Mouse (Mus musculus): Measurements from ENCODE around the gene Dnah9. TPM values are rescaled to one million over a fixed set of nuclear protein-coding genes. Genes with fewer than 3 reads are reported as not detected.

Gene Dnah9
- total and polyA plus RNA-seq, 3 experiments, result 0.01 TPM; not detected in 2

- TF ChIP-seq RAD21 (IDR thresholded peaks at IDR 0.05; ENCODE audit: low read depth, low read length), result no peak
- no peak for TF ChIP-seq CTCF (IDR thresholded peaks at IDR 0.05 in 2 of 3, conservative IDR thresholded peaks at IDR 0.05 in 1 of 3; ENCODE audit: control insufficient read depth in 1 of 3, insufficient read depth in 1 of 3, low read depth in 2 of 3, low read length in 3 of 3, poor library complexity in 1 of 3, severe bottlenecking in 1 of 3)
- no peak for TF ChIP-seq GABPA (IDR thresholded peaks at IDR 0.05; ENCODE audit: low read depth, low read length)
- no peak for TF ChIP-seq HCFC1 (IDR thresholded peaks at IDR 0.05; ENCODE audit: low read depth, low read length)
- no peak for TF ChIP-seq E2F4 (IDR thresholded peaks at IDR 0.05; ENCODE audit: borderline replicate concordance, low read depth, low read length)
- no peak for TF ChIP-seq USF2 (IDR thresholded peaks at IDR 0.05; ENCODE audit: borderline replicate concordance in 1 of 2, insufficient read depth in 1 of 2, low read depth in 1 of 2, low read length in 2 of 2)
- no peak for TF ChIP-seq MYB (IDR thresholded peaks at IDR 0.05; ENCODE audit: low read depth, low read length)
- no peak for TF ChIP-seq TAL1 (IDR thresholded peaks at IDR 0.05; ENCODE audit: low read length)
- TF ChIP-seq ZC3H11A (IDR thresholded peaks at IDR 0.05; ENCODE audit: low read depth, low read length), result no peak
Observed at GRCm38 (mm10) chr11:65881465-65881864, 286.9 kb downstream of the Dnah9 start.

DNA sequence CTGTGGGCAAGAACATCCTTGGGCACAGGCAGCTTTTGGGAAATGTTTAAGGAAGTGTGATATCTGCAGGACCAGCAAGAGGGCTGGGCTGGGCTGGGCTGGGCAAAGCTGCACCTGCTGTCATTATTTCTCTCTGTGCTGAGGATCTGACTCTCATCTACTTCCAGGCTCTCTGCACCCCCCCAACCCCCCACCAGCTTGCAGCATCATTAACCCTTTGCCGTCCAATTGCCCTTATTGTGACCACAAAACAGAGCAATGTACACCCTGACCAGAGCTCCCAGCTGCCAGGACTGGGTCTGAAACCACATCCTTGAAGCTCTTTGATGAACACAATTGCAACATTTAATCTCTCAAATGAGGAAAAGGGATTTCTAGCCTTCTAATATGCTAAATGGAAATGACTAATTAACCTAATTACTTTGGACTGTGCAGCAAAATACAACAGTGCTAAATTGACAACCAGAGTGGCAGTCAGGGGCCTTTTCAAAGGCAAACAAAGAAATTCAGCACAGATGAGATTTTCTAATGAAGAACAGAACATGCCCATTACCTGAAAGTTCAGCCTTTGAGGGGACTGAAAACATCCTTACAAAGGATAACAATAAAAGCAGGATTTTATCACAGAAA is 291.1 kb downstream of the Dnah9 start:
- Histone ChIP-seq H3K4me3 (ENCODE audit: control insufficient read depth in 1 of 2, insufficient read depth in 1 of 2, low read depth in 2 of 2, low read length in 2 of 2) (no peak overlapping the region), H3K4me1 (ENCODE audit: control insufficient read depth in 1 of 2, insufficient read depth in 2 of 2, low read length in 2 of 2) (no peaks in the 10 kb centered on the region), H3K27me3 (ENCODE audit: control insufficient read depth in 1 of 2, insufficient read depth in 2 of 2, low read length in 2 of 2) (no peaks in the 10 kb centered on the region; a peak in 2 of 4 replicates), H3K27ac (ENCODE audit: control insufficient read depth, low read depth, low read length) (no peak overlapping the region), H3K9ac (ENCODE audit: control insufficient read depth, low read depth, low read length, poor library complexity, severe bottlenecking) (no peak overlapping the region), H3K79me2 (ENCODE audit: control insufficient read depth, insufficient read depth, low read length, poor library complexity) (no peaks in the 10 kb centered on the region), H3K9me3 (replicated peaks; ENCODE audit: insufficient read depth, low read length) (no peaks in the 10 kb centered on the region), H3K36me3 (ENCODE audit: control insufficient read depth in 1 of 2, insufficient read depth in 2 of 2, low read length in 2 of 2) (no peaks in the 10 kb centered on the region)
- DNase-seq (ENCODE audit: low read depth, low spot score), result no peak
- TF ChIP-seq POLR2A (IDR thresholded peaks at IDR 0.05; ENCODE audit: control insufficient read depth in 1 of 2, insufficient read depth in 1 of 2, low read depth in 1 of 2, low read length in 2 of 2, poor library complexity in 1 of 2) (no peak), MAZ (IDR thresholded peaks at IDR 0.05; ENCODE audit: low read depth, low read length) (no peak), KAT2A (conservative IDR thresholded peaks at IDR 0.05; ENCODE audit: low read depth, low read length) (no peak), UBTF (IDR thresholded peaks at IDR 0.05; ENCODE audit: borderline replicate concordance, insufficient read depth, low read depth, low read length) (no peak), BHLHE40 (IDR thresholded peaks at IDR 0.05; ENCODE audit: borderline replicate concordance, low read depth, low read length) (no peak), GATA1 (IDR thresholded peaks at IDR 0.05; ENCODE audit: low read depth, low read length) (no peak), JUND (IDR thresholded peaks at IDR 0.05; ENCODE audit: low read depth, low read length) (no peak), RCOR1 (IDR thresholded peaks at IDR 0.05; ENCODE audit: low read depth, low read length) (no peak), CHD2 (IDR thresholded peaks at IDR 0.05; ENCODE audit: low read length) (no peak)

More at GRCm38 (mm10) chr11:65881465-65881864, 286.9 kb downstream of the Dnah9 start:
- no peak overlapping the region for H3K4me3 ChIP-seq (ENCODE audit: control insufficient read depth in 1 of 2, insufficient read depth in 1 of 2, low read depth in 2 of 2, low read length in 2 of 2)
- no peak overlapping the region for H3K9ac ChIP-seq (ENCODE audit: control insufficient read depth, low read depth, low read length, poor library complexity, severe bottlenecking)
- no peak overlapping the region for H3K27ac ChIP-seq (ENCODE audit: control insufficient read depth, low read depth, low read length)
- no peak for DNase-seq (ENCODE audit: low read depth, low spot score)
- H3K4me1 ChIP-seq (ENCODE audit: control insufficient read depth in 1 of 2, insufficient read depth in 2 of 2, low read length in 2 of 2), result no peaks in the 10 kb centered on the region
- H3K27me3 ChIP-seq (ENCODE audit: control insufficient read depth in 1 of 2, insufficient read depth in 2 of 2, low read length in 2 of 2), result no peaks in the 10 kb centered on the region; a peak in 1 of 4 replicates
- no peaks in the 10 kb centered on the region for H3K79me2 ChIP-seq (ENCODE audit: control insufficient read depth, insufficient read depth, low read length, poor library complexity)
- H3K36me3 ChIP-seq (ENCODE audit: control insufficient read depth in 1 of 2, insufficient read depth in 2 of 2, low read length in 2 of 2), result no peaks in the 10 kb centered on the region
- H3K9me3 ChIP-seq (replicated peaks; ENCODE audit: insufficient read depth, low read length), result no peaks in the 10 kb centered on the region
